Mouse (Mus musculus) cerebellum, adult 9-10 months (tissue): ENCODE measurements around the gene Arhgdig.
"Not testable (repeated sequence)": the region's sequence is repeated elsewhere in the genome, so short reads cannot be mapped to it uniquely, and the experiment has no call there.

Source experiments
- DNase-seq: peaks from one replicate; pipeline ENCODE4 v3.0.0; 2022

Arhgdig gene

DNA sequence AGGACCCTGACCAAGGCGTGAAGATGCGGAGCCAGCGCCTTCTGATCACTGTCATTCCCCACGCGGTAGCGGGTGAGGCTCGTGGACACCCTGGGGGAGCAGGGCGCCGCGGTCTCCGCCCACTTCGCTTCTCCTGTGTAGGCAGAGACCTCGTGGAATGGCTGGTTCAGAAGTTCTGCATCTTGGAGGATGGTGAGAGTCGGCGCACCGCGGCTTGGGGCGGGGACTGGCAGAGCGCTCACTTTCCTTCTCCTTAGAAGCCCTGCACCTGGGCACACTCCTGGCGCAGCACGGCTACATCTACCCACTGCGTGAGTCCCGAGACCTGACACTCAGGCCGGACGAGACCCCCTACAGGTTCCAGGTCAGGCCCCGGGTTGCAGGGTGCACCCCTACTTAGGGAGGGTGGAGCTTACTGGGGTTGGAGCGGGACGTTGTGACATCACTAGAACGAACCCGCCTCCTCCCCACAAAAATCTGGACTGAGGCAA is 4.2 kb downstream of the Arhgdig start:
- no peak for DNase-seq

DNA sequence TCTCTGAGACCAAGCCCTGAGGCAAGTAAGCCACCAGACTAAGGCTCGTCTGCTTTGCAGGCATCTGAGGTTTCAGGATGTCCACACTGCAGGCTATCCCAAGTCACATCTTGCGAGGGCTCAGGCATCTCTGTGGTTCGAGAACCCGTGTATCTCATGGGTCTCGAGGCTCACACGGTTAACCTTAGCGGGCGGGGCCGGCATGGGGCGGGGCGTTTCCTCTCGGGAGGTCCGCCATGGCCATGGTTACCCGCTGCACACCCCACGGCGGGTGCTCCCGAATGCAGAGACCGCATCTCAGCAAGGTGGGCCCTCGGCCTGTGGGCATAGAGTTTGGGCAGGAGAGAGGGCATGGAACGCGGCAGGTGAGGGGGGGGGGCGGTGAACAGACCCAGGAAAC is 4.8 kb downstream of the Arhgdig start, which contains the start of gene Rgs11:
Gene Rgs11 (plus strand): TSS at position 215 of the 400 bp plus-strand sequence.
- DNase-seq = no peak

DNA sequence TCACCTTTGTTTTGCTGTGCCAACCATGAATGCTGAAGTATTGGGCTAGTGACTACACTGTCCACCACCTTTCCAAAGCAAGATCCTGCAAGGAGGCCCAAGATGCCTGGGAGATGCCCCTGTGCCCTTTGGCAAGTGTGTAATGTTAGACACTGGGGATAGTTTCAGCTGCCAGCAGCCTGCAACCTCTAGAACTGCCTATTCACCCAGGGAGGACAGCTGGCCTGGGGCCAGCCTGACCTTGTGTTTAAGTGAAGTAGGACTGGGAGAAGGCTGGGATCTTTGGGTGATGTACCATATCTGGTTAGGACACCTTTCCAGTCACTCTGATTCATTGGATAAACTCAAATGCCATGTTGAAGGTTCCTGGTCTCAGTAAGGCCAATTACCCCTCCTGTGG is 5.6 kb downstream of the Arhgdig start:
- no peak for DNase-seq

DNA sequence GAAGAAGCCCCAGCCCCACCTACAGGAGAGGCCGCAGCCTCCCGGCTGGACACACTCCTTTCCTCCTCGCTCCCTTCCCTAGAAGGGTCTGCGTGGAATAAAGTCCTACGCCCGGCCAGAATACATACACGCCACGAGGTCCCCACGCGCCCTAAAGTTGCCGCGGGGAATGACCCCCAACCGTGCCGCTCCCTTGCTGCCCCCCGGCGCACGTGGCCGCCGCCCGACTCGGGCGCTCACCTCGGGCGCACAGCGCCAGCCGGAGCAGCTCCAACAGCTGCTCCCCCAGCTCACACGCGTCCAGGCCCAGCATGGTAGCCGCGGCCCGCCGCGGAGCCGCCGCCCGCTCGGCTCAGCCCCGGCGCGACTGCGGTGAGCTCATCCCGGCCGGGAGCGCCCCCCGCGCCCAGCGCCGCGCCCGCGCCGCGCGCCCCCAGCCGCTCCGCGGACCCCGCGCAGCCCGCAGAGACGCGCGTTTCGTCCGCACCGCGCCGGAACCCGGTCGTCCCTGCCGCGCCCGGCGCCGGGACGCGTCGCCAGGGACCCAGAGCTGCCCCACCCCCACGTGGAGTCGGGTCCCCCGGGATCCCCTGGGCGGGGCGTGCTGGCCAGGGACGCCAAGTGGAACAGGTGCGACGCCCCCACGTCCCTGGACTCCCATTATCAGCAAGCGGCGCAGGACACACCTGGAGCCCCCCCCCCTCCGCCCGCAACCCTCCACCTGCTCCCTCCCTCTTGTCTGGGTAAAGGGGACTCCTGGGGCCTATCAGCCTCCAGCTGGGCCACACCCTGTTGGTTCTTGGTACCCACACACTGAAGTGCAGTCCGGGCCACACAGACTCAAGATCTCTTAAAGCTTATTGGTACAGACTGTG is 6.5 kb downstream of the Arhgdig start:
- DNase-seq = no peak

DNA sequence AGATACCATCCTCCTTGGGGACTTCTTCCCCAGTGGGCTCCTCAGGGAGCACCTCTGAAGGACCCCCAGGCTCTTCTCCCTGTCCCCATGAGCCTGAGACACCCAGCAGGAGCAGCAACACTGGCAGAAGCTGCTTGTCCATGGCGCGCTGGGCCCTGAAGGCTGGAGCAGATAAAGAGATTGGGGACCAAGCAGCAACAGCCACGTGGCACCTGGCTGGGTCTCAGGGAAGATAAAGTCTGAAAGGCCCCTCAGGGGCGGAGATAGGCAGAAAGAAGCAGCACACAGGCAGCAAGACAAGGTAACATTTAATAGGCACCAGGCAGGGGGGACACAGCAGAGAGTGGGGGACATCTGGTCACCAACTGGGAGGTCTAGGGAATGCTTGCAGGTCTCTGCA is 8.7 kb downstream of the Arhgdig start, which contains the start of gene Pdia2:
Gene Pdia2 (minus strand): TSS at position 196 of the 400 bp plus-strand sequence.
- no peak for DNase-seq

DNA sequence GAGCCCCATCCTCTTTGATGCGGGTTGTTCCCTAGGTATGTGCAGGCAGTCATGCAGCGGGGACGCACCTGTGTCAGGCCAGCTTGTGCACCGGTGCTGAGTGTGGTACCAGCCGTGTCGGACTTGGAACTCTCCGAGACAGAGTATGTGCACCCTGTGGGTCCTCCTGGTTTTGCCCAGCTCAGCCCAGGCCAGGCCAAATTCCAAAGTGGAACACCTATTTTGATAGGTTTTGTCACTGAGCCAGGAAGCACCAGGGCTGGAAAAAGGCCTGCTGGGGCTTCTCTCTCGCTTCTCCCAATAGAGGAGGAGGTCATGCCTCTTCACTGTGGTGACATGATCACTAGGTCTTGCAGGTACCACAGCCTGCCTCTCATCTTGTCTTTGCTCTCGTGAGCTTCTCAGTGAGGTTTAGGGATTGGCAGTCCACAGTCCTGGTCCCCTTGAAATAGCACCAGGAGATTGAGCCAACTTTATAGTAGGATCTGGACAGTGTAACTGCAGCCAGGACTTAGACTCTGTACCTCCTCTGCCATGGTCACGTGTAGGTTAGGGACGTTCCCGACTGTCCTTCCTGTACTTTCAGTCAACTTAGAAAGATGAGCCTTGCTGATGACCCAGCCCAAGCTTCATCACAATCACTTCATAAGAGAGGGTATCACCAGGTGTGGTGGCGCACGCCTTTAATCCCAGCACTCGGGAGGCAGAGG is 14.9 kb downstream of the Arhgdig start:
- no peak for DNase-seq

DNA sequence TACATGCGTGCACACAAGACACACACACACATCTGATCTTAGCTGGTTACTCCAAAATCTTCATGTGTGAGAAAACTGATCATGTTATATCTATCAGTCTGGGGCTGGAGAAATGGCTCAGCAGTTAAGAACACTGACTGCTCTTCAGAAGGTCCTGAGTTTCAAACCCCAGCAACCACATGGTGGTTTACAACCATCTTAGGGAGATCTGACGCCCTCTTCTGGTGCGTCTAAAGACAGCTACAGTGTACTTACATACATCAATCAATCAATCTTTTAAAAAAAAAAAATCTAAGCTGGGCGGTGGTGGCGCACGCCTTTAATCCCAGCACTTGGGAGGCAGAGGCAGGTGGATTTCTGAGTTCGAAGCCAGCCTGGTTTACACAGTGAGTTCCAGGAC is 16.1 kb downstream of the Arhgdig start:
- not testable (repeated sequence) for DNase-seq

DNA sequence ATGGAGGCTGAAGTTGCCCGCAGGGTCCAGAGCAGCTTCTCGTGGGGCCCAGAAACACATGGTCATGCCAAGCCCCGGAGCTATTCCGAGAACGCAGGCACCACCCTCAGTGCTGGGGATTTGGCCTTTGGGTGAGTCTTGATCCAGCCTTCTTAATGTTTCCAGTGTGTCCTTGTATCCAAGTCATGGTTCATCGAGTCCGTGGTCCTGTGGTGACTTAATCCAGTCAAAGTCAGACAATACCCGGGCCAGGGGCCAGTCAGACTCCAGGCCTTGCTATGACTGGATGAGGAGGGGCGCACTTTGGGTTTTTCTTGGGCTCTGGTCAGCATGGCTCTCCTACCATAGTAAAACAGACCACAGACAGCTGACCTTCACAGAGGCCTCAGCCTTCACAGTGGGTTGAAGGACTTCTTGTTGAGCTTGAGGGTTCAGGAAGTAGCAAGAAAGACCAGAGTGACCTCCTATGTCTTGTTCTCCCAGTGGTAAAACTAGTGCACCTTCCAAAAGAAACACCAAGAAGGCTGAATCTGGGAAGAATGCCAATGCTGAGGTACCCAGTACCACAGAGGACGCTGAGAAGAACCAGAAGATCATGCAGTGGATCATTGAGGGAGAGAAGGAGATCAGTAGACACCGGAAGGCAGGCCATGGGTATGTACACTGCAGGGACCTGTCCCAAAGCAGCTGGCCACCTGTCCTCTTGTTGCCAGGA is 19.3 kb downstream of the Arhgdig start:
- no peak for DNase-seq

DNA sequence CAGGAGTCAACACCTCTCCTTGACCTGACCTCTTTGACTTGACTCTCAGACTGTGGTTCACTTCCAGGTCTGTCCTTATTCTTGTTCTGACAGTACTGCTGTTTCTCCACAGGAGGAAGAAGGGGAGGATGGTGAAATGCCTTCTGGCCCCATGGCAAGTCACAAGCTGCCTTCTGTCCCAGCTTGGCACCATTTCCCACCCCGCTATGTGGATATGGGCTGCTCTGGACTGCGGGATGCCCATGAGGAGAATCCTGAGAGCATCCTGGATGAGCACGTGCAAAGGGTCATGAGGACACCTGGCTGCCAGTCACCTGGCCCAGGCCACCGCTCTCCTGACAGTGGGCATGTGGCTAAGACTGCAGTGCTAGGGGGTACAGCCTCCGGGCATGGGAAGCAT is 20.0 kb downstream of the Arhgdig start:
- peak; percentile 64 for DNase-seq

DNA sequence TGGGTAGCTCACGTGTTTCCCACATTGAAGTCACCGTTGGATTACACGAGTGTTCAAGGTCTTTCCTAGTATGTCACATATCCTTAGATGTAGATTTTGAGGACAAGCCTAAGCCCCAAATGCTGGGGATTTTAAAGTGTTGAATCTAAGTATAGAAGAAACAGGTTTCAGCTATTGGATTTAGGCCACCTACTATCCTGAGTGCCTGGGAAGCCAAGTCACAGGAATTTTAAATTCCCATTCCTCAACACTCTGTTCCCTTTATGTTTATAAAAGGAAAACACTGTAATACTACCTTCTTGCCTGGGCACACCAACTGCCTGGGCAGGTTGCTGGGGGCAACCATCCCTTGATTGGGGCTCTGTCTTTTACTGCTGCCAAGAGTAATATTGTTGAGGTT is 26.4 kb downstream of the Arhgdig start:
- DNase-seq = no peak

DNA sequence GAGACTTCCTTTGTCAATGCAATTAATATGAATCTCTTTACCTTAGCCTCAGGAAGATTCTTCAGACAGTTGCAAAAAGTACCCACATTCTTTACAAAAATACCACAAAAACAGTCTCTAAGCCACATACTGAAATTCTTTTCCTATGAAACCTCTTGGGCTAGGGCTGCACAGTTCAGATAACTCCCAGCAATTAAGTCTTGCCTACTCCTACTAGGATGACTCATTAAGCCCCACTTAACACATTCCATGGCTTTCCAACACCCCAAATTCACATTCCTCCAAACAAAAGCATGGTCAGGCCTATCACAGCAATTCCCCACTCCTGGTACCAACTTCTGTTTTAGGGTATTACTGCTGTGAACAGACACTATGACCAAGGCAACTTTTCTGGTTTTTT is 29.0 kb downstream of the Arhgdig start:
- no peak for DNase-seq

DNA sequence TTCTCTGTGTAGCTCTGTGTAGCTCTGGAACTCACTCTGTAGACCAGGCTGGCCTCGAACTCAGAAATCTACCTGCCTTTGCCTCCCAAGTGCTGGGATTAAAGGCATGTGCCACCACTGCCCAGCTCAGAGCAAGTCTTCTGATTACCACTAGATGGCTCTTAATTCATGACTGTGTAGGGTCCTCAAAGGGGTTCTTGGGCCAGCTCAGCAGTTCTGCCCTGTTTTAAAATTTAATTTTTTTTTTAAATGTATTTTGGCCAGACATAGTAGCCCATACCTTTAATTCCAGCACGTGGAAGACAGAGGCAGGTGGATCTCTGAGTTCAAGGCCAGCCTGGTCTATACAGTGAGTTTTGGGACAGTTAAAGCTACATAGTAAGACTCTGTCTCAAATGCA is 32.3 kb downstream of the Arhgdig start:
- DNase-seq = not testable (repeated sequence)

DNA sequence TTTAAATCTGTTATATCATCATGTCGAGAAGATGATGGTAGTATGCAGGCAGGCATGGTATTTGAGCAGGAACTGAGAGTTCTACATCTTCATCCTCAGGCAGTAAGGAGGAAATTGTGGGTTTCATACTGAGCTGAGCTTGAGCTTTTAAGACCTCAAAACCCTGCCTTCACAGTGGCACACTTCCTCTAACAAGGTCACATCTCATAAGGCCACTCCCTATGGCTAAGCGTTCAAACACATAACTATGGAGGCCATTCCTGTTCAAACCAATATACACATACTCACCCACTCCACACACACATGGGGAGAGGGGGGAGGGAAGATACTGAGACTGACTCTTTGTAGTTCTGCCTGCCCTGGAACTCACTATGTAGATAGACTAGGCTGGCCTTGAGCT is 39.5 kb downstream of the Arhgdig start:
- no peak for DNase-seq

DNA sequence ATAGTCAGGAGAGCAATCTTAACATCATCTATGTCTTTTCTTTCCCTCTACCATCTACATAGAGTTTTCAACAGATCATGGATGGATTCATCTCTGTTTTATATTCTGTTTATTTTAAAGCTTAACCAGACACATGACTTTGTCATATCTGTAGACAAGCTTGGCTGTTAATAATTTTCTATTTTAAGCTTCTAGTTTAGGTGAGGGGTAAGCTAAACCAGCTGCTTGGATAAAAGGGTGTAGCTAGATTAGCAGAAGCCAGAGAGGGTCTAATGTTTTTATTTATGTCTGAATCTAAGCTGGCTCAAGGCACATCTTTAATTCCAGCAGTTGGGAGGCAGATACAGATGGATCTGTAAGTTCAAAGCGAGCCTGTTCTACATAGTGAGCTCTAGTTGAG is 44.9 kb downstream of the Arhgdig start:
- no peak for DNase-seq

DNA sequence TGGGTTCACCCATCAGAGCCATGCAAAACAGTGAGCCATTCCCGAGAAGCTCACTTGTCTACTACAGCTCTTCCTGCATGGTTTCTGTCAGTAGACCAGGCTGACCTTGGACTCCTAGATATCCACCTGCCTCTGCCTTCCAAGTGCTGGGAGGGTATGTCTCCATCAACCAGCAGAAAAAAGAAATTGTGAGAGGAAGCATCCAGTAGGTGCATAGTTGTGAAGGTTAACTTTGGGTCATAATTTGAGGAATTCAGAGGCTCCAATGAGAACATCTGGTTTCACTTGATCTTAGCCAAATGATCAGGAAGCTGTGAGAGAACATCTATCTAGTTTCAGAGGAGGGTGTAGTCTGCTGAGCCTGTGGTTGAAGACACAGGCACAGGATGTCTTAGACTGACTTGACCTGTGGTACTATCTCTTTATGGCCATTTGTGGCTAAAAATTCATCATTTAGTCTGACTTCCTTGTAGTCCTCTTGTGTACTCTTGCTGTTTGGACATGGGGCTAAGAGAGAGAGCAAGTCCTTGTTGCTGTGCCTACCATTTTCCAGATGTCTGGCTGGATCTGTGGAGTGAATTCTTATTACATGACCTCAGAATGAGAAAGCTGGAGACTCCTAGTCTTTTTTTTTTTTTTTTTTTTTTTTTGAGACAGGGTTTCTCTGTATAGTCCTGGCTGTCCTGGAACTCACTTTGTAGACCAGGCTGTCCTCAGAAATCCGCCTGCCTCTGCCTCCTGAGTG is 55.5 kb downstream of the Arhgdig start:
- DNase-seq = no peak
